Mouse (Mus musculus) spleen, adult 12 weeks (tissue): ENCODE measurements around the gene C2cd4a.

Experiments used
- DNase-seq: peaks from one replicate; pipeline ENCODE4 v3.0.0; 2022; ENCODE audit warnings: low spot score

Gene C2cd4a

GRCm38 (mm10) chr9:67831359-67832045, 628 bp downstream of the C2cd4a start:
- DNase-seq = no peak

GRCm38 (mm10) chr9:67830411-67831358, 1.4 kb downstream of the C2cd4a start:
- DNase-seq = no peak

GRCm38 (mm10) chr9:67828182-67828581, 3.9 kb downstream of the C2cd4a start:
- no peak for DNase-seq

GRCm38 (mm10) chr9:67825527-67825926, 6.6 kb downstream of the C2cd4a start:
- DNase-seq = no peak

- no peak for DNase-seq
These were observed 9.0 kb downstream of the C2cd4a start for GRCm38 (mm10) chr9:67823131-67823530.

- no peak for DNase-seq
These were observed 13.5 kb downstream of the C2cd4a start for GRCm38 (mm10) chr9:67818668-67818950.

- DNase-seq = no peak
These were observed 14.0 kb downstream of the C2cd4a start for GRCm38 (mm10) chr9:67817898-67818667.

GRCm38 (mm10) chr9:67816172-67816928, 15.8 kb downstream of the C2cd4a start:
- DNase-seq = no peak

- no peak for DNase-seq
These were observed 18.3 kb downstream of the C2cd4a start for GRCm38 (mm10) chr9:67813665-67814337.

GRCm38 (mm10) chr9:67813171-67813570, 19.0 kb downstream of the C2cd4a start:
- DNase-seq = no peak

- no peak for DNase-seq
These were observed 21.0 kb downstream of the C2cd4a start for GRCm38 (mm10) chr9:67811116-67811515.

GRCm38 (mm10) chr9:67810527-67810926, 21.6 kb downstream of the C2cd4a start:
- no peak for DNase-seq

- DNase-seq = no peak
These were observed 25.1 kb downstream of the C2cd4a start for GRCm38 (mm10) chr9:67807000-67807399.

GRCm38 (mm10) chr9:67802241-67802640, 29.9 kb downstream of the C2cd4a start:
- peak; percentile 20 for DNase-seq

GRCm38 (mm10) chr9:67799078-67799819, 32.9 kb downstream of the C2cd4a start:
- DNase-seq = no peak

- DNase-seq = no peak
These were observed 36.9 kb downstream of the C2cd4a start for GRCm38 (mm10) chr9:67795205-67795675.

- no peak for DNase-seq
These were observed 37.5 kb downstream of the C2cd4a start for GRCm38 (mm10) chr9:67794668-67795067.

- DNase-seq = no peak
These were observed 37.9 kb downstream of the C2cd4a start for GRCm38 (mm10) chr9:67794216-67794615.

GRCm38 (mm10) chr9:67793501-67793900, 38.6 kb downstream of the C2cd4a start:
- DNase-seq = no peak

- no peak for DNase-seq
These were observed 39.7 kb downstream of the C2cd4a start for GRCm38 (mm10) chr9:67792405-67792804.
